Mouse (Mus musculus): ENCODE data around the gene Calu. TPM values are rescaled to one million over a fixed set of nuclear protein-coding genes. Genes with fewer than 3 reads are reported as not detected.

Gene Calu
- polyA plus RNA-seq (2017; shearing (Covaris generic)) = 89.1 TPM

DNA sequence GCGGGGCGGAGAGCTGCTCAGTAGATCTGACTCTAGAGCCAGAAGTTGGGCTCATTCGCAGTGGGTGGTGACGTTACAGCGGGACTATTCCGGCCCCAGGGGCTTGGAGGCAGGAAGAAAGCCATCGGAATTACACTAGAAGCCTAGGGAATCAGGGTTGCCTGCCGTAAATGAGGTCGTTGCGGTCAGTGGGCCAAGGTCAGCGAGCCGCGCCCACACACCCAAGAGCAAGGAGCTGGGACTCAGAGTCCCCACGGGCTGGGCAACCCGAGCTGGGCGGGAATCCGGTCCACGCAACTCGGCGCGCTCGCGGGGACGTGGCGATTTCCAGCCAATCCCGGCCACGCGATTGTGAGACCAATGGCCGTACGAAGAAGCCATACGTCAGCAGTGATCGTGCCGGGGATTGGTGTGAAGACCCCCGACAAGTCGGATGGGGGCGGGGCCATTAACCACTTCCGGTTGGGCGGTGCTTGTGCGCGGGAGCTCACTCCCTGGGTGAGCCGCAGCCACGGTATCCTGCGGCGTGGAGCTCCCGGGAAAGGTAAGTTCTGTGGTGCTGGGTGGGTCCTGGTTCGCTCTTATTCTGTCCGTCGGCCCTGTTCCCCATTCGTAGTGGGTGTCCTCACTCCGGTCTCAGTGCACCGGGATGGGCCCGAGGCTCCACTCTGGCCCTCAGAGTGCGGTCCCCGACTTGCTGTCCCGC lies at the start of gene Calu:
Calu (plus strand) TSS at position 405 of the 706 bp plus-strand sequence.

DNA sequence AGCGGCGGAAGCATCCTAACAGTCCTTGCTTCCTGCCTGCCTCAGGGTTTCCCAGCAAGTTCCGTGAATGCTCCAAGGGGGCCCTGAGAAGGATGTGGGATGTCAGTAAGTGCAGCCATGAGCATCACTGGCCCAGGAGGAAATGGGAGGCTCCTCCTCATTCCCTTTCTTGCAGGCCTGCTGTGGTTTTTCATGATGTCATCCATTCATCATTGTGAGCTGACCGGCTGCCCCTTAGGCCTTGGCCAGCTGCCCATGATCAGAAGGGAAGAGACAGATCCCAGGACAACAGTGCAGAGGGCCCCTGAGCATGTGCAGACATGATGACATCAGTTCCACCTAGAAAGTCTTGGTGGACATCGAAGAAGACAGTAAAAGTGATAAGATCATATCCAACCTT lies 29.0 kb upstream of the Calu start, which contains the start of gene Fam71f1:
Fam71f1 (plus strand) TSS at position 262 of the 400 bp plus-strand sequence.

DNA sequence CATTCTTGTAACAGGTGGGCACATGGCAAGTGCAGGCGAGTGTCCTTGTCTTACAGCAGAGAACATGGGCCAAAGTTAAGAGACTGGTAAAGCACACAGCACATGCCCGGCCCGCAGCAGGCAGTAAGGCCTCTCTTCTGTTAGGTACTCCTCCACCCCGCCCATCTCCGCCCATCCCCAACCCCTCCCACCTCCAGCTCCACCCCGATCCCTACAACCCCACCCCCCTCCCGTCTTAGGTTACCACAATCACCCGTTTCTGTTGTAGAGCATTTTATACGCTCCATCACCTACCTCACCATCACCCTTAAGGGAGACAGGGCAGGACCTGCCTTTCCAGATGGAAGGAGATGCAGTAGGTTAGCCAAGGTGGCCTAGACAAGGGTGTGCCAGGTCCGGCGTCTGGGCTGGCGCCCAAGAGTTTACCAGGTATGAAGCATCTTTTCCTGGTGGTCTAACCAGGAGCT lies 40.2 kb downstream of the Calu start, which contains the start of gene Opn1sw:
Opn1sw (minus strand) TSS at position 417 of the 467 bp plus-strand sequence.

DNA sequence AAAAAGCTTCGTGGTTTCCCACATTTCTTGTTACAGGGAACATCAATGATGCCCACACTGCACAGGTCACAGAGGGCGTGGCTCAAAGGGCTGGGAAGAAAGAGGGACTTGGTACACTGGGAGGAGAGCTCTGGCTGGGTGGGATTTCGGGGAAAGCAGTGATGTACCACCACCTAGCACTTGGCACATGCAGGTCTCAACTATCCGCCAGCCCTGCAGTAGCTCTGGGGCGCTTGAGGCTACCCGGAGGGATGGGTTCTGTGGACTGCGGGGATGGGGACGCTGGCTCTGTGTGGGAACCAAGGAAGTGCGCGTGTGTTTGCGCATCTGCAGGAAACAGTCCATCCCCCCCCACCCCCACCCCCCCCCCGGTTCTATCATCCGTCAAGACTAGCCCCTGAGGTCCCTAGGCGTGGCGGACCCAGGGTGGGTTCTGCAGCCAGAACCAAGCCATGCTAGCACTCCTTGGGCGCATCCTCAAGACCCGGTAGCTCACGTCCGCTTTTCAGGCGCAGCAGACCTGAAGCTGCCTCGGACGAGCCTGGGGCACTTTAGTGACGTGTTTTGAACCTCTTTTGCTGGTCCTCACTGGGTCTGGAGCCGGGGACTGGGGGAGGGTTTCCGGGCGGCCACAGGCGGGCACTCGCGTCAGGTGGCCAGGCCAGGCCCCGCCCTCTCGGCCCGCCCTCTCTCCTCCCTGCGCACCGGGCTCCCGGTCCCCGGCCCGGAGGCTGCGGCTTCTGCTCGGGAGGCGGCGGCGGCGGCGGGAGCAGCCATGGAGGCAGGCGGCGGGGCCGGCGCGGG lies 48.2 kb downstream of the Calu start, which contains the start of gene Ccdc136:
Ccdc136 (plus strand) TSS at position 400 of the 804 bp plus-strand sequence.

Other genes starting within 250 kb of the Calu start
- gene Rbm28, start 183.1 kb upstream of the Calu start, polyA plus RNA-seq (2017; shearing (Covaris generic)) = 54.2 TPM
- gene Prrt4, start 168.5 kb upstream of the Calu start, polyA plus RNA-seq (2017; shearing (Covaris generic)) = not detected
- gene Impdh1, start 131.7 kb upstream of the Calu start, polyA plus RNA-seq (2017; shearing (Covaris generic)) = 182 TPM
- 25.5 TPM for gene Hilpda, start 75.6 kb upstream of the Calu start, polyA plus RNA-seq (2017; shearing (Covaris generic))
- gene Fam71f2, start 68.5 kb upstream of the Calu start, polyA plus RNA-seq (2017; shearing (Covaris generic)) = 0.73 TPM
- gene Fam71f1, start 28.9 kb upstream of the Calu start, polyA plus RNA-seq (2017; shearing (Covaris generic)) = not detected
- gene Opn1sw, start 40.4 kb downstream of the Calu start, polyA plus RNA-seq (2017; shearing (Covaris generic)) = 0.27 TPM
- gene Ccdc136, start 48.2 kb downstream of the Calu start, polyA plus RNA-seq (2017; shearing (Covaris generic)) = not detected
- gene Flnc, start 85.2 kb downstream of the Calu start, polyA plus RNA-seq (2017; shearing (Covaris generic)) = not detected
- gene Atp6v1f, start 119.6 kb downstream of the Calu start, polyA plus RNA-seq (2017; shearing (Covaris generic)) = 277 TPM
- not detected for gene Atp6v1fnb, start 123.4 kb downstream of the Calu start, polyA plus RNA-seq (2017; shearing (Covaris generic))
- not detected for gene Kcp, start 159.9 kb downstream of the Calu start, polyA plus RNA-seq (2017; shearing (Covaris generic))
- gene Irf5, start 178.6 kb downstream of the Calu start, polyA plus RNA-seq (2017; shearing (Covaris generic)) = 2.4 TPM

Data from naive thymus-derived CD4-positive, alpha-beta T cell, adult 5 months (primary cell).